Mouse (Mus musculus) ES-E14 (cell line): ENCODE results near the gene Ddx52. TPM values are rescaled to one million over a fixed set of nuclear protein-coding genes. Genes with fewer than 3 reads are reported as not detected.

Source experiments
- DNase-seq: peaks from one replicate; pipeline ENCODE4 v3.0.0-alpha.2; 2013; ENCODE audit warnings: low read depth, low spot score
- H3K27ac ChIP-seq: 2 replicates; pipeline ENCODE4 v1.5.1; 2012; ENCODE audit warnings: low read depth, mild to moderate bottlenecking, low read length, moderate library complexity, mixed read lengths; ENCODE audit not compliant: poor library complexity, insufficient read depth, severe bottlenecking
- H3K36me3 ChIP-seq: 2 replicates; pipeline ENCODE4 v1.6.1; 2012; ENCODE audit warnings: mild to moderate bottlenecking, low read length, moderate library complexity, mixed read lengths; ENCODE audit not compliant: control insufficient read depth, poor library complexity, insufficient read depth, severe bottlenecking
- H3K4me1 ChIP-seq, 2 experiments: fragments of 150-350 bp in 1 of 2; sonication (generic) in 1 of 2; 2 replicates each; pipeline ENCODE4 v1.6.1; 2012; ENCODE audit warnings: low read length in 2 of 2, mild to moderate bottlenecking in 1 of 2, mixed read lengths in 1 of 2; ENCODE audit not compliant: control insufficient read depth in 2 of 2, insufficient read depth in 2 of 2, poor library complexity in 1 of 2
- H3K4me3 ChIP-seq, 2 experiments: fragments of 150-350 bp in 1 of 2; sonication (generic) in 1 of 2; 2 replicates each; pipeline ENCODE4 v1.5.1; 2012; ENCODE audit warnings: low read length in 2 of 2, low read depth in 1 of 2, mild to moderate bottlenecking in 1 of 2, mixed read lengths in 1 of 2; ENCODE audit not compliant: insufficient read depth in 1 of 2, poor library complexity in 1 of 2, severe bottlenecking in 1 of 2
- H3K9ac ChIP-seq: 2 replicates; pipeline ENCODE4 v1.6.1; 2012; ENCODE audit warnings: low read depth, mild to moderate bottlenecking, low read length, mixed read lengths; ENCODE audit not compliant: poor library complexity, insufficient read depth, severe bottlenecking
- H3K9me3 ChIP-seq: fragments of 150-350 bp; sonication (generic); 2 replicates; pipeline ENCODE4 v1.6.1; 2012; ENCODE audit warnings: low read depth, mild to moderate bottlenecking, low read length; ENCODE audit not compliant: control insufficient read depth, insufficient read depth
- CHD2 ChIP-seq: IDR thresholded peaks from 2 replicates; pipeline ENCODE4 v1.6.1; 2014; ENCODE audit warnings: mild to moderate bottlenecking, low read depth, low read length, inconsistent platforms
- HCFC1 ChIP-seq: IDR thresholded peaks from 2 replicates; pipeline ENCODE4 v1.6.1; 2012; ENCODE audit warnings: low read length, inconsistent platforms, borderline replicate concordance; ENCODE audit not compliant: insufficient read depth
- MAFK ChIP-seq: IDR thresholded peaks from 2 replicates; pipeline ENCODE4 v1.6.1; 2014; ENCODE audit warnings: mild to moderate bottlenecking, low read depth, low read length, inconsistent platforms; ENCODE audit not compliant: insufficient read depth
- ZC3H11A ChIP-seq: IDR thresholded peaks from 2 replicates; pipeline ENCODE4 v1.6.1; 2012; ENCODE audit warnings: low read depth, mild to moderate bottlenecking, inconsistent platforms, low read length, borderline replicate concordance
- ZNF384 ChIP-seq: IDR thresholded peaks from 2 replicates; pipeline ENCODE4 v1.6.1; 2012; ENCODE audit warnings: low read depth, low read length, inconsistent platforms
- in situ Hi-C, 2 experiments: fragments of 600-800 bp; cut with MboI; formaldehyde crosslinking; loops; one replicate each; pipeline ENCODE4 v1.15.1; 2025; ENCODE audit warnings: low sequenced_read_pairs in 2 of 2, inconsistent platforms in 1 of 2; ENCODE audit not compliant: unreplicated experiment in 2 of 2
- total RNA-seq: library from RNA; depleted of rRNA; stranded (reverse); fragments of 300-350 nt; gene quantifications from 2 replicates; pipeline ENCODE4 v1.2.3, GENCODE M21; 2012

Gene Ddx52
- total RNA-seq, 1 experiment, result 44.1 TPM

GRCm38 (mm10) chr11:83938556-83938955 lies 3.3 kb upstream of the Ddx52 start:
- Histone ChIP-seq H3K4me1 (no peaks in the 10 kb centered on the region; a peak in 1 of 4 replicates), H3K36me3 (no peaks in the 10 kb centered on the region), H3K27ac (no peak overlapping the region), H3K9ac (no peak overlapping the region), H3K9me3 (no peaks in the 10 kb centered on the region), H3K4me3 (no peak overlapping the region)
- DNase-seq, result no peak
- TF ChIP-seq CHD2, result no peak
- no peak for TF ChIP-seq HCFC1
- TF ChIP-seq MAFK, result no peak
- no peak for TF ChIP-seq ZC3H11A
- no peak for TF ChIP-seq ZNF384
- in situ Hi-C loops, result no loop called here

GRCm38 (mm10) chr11:83956822-83957221 lies 15.0 kb downstream of the Ddx52 start:
- Histone ChIP-seq H3K27ac (no peak overlapping the region), H3K9me3 (no peaks in the 10 kb centered on the region), H3K4me1 (no peaks in the 10 kb centered on the region), H3K9ac (no peak overlapping the region), H3K36me3 (peaks cover 29% of the 10 kb centered on the region), H3K4me3 (no peak overlapping the region)
- DNase-seq, result no peak
- in situ Hi-C loops, result no loop called here
- TF ChIP-seq HCFC1 (no peak), ZNF384 (no peak), MAFK (no peak), CHD2 (no peak), ZC3H11A (no peak)

- no peak overlapping the region for H3K9ac ChIP-seq
- in situ Hi-C loops, result no loop called here
- H3K27ac ChIP-seq, result no peak overlapping the region
- no peak for TF ChIP-seq ZNF384
- no peak for TF ChIP-seq MAFK
- TF ChIP-seq CHD2, result no peak
- TF ChIP-seq ZC3H11A, result no peak
- no peak for TF ChIP-seq HCFC1
- peaks cover 12% of the 10 kb centered on the region for H3K36me3 ChIP-seq
- H3K4me3 ChIP-seq, result no peak overlapping the region
- H3K9me3 ChIP-seq, result no peaks in the 10 kb centered on the region
- no peak for DNase-seq
- H3K4me1 ChIP-seq, result no peaks in the 10 kb centered on the region
Measured at GRCm38 (mm10) chr11:83961983-83962382, 20.1 kb downstream of the Ddx52 start.

- DNase-seq, result peak; percentile 68
- Histone ChIP-seq H3K4me1 (peaks cover 1 to 5% of the 10 kb centered on the region in 2 experiments; a peak in 2 of 4 replicates), H3K27ac (no peak within 1 kb of the TSS), H3K4me3 (peak within 1 kb of the TSS; percentile 83 to 99), H3K9me3 (no peaks in the 10 kb centered on the region), H3K36me3 (peaks cover 5% of the 10 kb centered on the region), H3K9ac (peak within 1 kb of the TSS; percentile 76)
- no peak for TF ChIP-seq HCFC1
- no peak for TF ChIP-seq ZNF384
- no peak for TF ChIP-seq MAFK
- TF ChIP-seq ZC3H11A, result no peak
- no peak for TF ChIP-seq CHD2
- in situ Hi-C loops, result no loop called here
Measured at GRCm38 (mm10) chr11:83963991-83964921, 22.4 kb downstream of the Ddx52 start, which contains the start of gene Synrg. Synrg (plus strand) TSS chr11:83964428.
